Mouse (Mus musculus) stomach, embryonic 14.5 days (tissue): ENCODE results near the gene Nhlrc2. TPM values are rescaled to one million over a fixed set of nuclear protein-coding genes. Genes with fewer than 3 reads are reported as not detected.

Experiments used
- ATAC-seq: fragments of 200-750 bp; cut with Nextera tagmentation; 2 replicates; pipeline ENCODE4 v1.8.0; 2017; ENCODE audit warnings: low read depth, moderate TSS enrichment; ENCODE audit not compliant: insufficient number of reproducible peaks, insufficient read depth, low FRiP score
- H3K27ac ChIP-seq: fragments of 300-500 bp; sonication (generic); 2 replicates; pipeline ENCODE4 v1.5.1; 2014; ENCODE audit warnings: mild to moderate bottlenecking, low read length, moderate library complexity, mixed read lengths
- H3K27me3 ChIP-seq: fragments of 300-500 bp; sonication (generic); 2 replicates; pipeline ENCODE4 v1.6.1; 2014; ENCODE audit warnings: low read length, control low read depth, mixed read lengths; ENCODE audit not compliant: control insufficient read depth, insufficient read depth
- H3K36me3 ChIP-seq: fragments of 300-500 bp; sonication (generic); 2 replicates; pipeline ENCODE4 v1.6.1; 2014; ENCODE audit warnings: mild to moderate bottlenecking, control low read depth, low read length, moderate library complexity, mixed read lengths; ENCODE audit not compliant: control insufficient read depth, insufficient read depth
- H3K4me1 ChIP-seq: fragments of 300-500 bp; sonication (generic); 2 replicates; pipeline ENCODE4 v1.6.1; 2014; ENCODE audit warnings: low read length, control low read depth, mixed read lengths; ENCODE audit not compliant: control insufficient read depth, insufficient read depth
- H3K4me2 ChIP-seq: fragments of 300-500 bp; sonication (generic); replicated peaks from 2 replicates; pipeline ENCODE4 v1.6.1; 2014; ENCODE audit warnings: low read depth, low read length, control low read depth
- H3K4me3 ChIP-seq: fragments of 300-500 bp; sonication (generic); 2 replicates; pipeline ENCODE4 v1.5.1; 2014; ENCODE audit warnings: low read depth, low read length, control low read depth
- H3K9ac ChIP-seq: fragments of 300-500 bp; sonication (generic); replicated peaks from 2 replicates; pipeline ENCODE4 v1.6.1; 2014; ENCODE audit warnings: low read depth, mild to moderate bottlenecking, control low read depth, low read length, moderate library complexity, mixed read lengths
- H3K9me3 ChIP-seq: fragments of 300-500 bp; sonication (generic); 2 replicates; pipeline ENCODE4 v1.6.1; 2016; ENCODE audit warnings: low read depth, low read length, control low read depth; ENCODE audit not compliant: control insufficient read depth
- WGBS: fragments of 180-500 bp; shearing (Covaris S2); extraction: QIAGEN DNeasy Blood & Tissue Kit; methylation state at CpG from one replicate; pipeline ENCODE4 v1.1.7; 2014; 5-methylcytosine and 5-hydroxymethylcytosine counted together
- polyA plus RNA-seq: library from polyadenylated mRNA; unstranded; fragments of >200 nt; fragmentation: Nextera tagmentation; extraction: Ambion mirVana; gene quantifications from 2 replicates; pipeline ENCODE4 v1.2.1, GENCODE M21; 2014

The Nhlrc2 gene
- polyA plus RNA-seq, 1 experiment from 2014 or later = 20.9 TPM

GRCm38 (mm10) chr19:56588205-56588626, 40.2 kb downstream of the Nhlrc2 start:
- Histone ChIP-seq H3K4me2 (no peak overlapping the region), H3K9me3 (no peaks in the 10 kb centered on the region), H3K9ac (no peak overlapping the region), H3K27me3 (no peaks in the 10 kb centered on the region), H3K27ac (no peak overlapping the region), H3K4me1 (peaks cover 3% of the 10 kb centered on the region; the same call in 1 of the 2 replicates), H3K4me3 (no peak overlapping the region), H3K36me3 (peaks cover 45% of the 10 kb centered on the region)
- WGBS = 74% methylated on average over 6 of the region's 6 CpGs
- ATAC-seq = no peak

DNA sequence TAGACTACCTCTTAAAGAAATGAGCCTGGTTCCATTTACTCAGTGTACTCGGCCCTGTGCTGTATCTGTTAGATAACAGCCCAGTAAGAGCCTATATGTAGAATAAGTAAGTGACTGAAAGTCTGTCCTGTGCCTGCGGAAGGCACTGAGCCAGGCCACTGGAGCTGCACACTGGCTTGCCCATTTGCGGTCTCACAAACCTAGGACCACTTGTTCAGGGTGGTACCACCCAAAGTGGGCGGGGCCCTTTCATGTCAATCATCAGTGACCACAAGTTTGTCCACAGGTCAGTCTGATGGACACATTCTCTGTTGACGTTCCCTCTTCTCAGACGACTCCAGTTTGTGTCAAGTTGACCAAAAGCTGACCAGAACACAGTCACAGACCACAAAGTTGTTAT, 40.9 kb downstream of the Nhlrc2 start:
- Histone ChIP-seq H3K27me3 (no peaks in the 10 kb centered on the region), H3K9ac (no peak overlapping the region), H3K4me2 (no peak overlapping the region), H3K36me3 (peaks cover 51% of the 10 kb centered on the region), H3K4me1 (peaks cover under 1% of the 10 kb centered on the region; the same call in 1 of the 2 replicates), H3K4me3 (no peak overlapping the region), H3K27ac (no peak overlapping the region), H3K9me3 (no peaks in the 10 kb centered on the region)
- 91% methylated on average over 6 of the region's 6 CpGs for WGBS
- no peak for ATAC-seq

- peaks cover 54% of the 10 kb centered on the region for H3K36me3 ChIP-seq
- no peak overlapping the region for H3K9ac ChIP-seq
- no peak overlapping the region for H3K4me3 ChIP-seq
- 94% methylated on average over 5 of the region's 5 CpGs for WGBS
- H3K9me3 ChIP-seq = no peaks in the 10 kb centered on the region
- no peak overlapping the region for H3K4me2 ChIP-seq
- H3K27me3 ChIP-seq = no peaks in the 10 kb centered on the region
- H3K4me1 ChIP-seq = no peaks in the 10 kb centered on the region
- H3K27ac ChIP-seq = no peak overlapping the region
- no peak for ATAC-seq
Observed at GRCm38 (mm10) chr19:56589455-56589854, 41.4 kb downstream of the Nhlrc2 start.

DNA sequence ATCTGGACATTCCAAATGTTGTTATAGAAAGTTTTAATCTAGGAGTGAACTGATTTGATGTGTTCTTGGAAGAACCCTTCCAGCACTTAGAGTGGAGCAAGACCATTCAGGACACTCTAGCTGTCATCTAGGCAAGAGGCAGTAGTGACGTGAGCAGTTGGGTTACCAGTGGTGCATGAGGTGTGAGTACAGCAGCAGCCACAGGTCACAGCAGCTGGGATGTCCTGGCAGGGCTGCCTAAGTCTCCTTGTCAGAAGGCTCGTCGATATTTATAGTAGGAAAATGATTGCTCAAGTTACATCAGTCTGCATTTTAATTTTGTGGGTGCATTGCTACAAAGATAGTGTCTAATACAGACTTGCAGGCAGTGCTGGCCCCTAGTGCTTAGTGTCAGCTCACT, 42.2 kb downstream of the Nhlrc2 start:
- ATAC-seq = no peak
- 80% methylated on average over 3 of the region's 3 CpGs for WGBS
- Histone ChIP-seq H3K4me2 (no peak overlapping the region), H3K27ac (no peak overlapping the region), H3K4me3 (no peak overlapping the region), H3K9me3 (no peaks in the 10 kb centered on the region), H3K4me1 (no peaks in the 10 kb centered on the region), H3K9ac (no peak overlapping the region), H3K27me3 (no peaks in the 10 kb centered on the region), H3K36me3 (peaks cover 62% of the 10 kb centered on the region)

DNA sequence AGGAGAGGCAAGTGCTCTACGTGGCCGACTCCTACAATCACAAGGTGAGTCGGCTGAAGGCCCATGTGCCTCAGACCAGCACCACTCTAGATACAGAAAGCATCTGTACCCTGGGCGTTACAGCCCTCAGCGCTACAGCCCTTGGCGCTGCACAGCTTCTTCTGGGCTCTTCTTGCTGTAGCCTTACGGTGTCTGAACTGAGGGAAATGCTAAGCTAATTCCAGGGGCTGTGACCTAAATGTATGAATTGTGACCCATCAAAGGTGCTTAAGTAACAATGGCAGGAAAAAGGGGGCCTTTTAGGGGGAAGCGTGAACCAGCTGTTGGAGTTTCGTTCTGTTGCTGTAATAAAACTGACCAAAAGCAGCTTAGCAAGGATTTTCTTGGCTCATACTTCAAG, 44.4 kb downstream of the Nhlrc2 start:
- Histone ChIP-seq H3K27ac (peak overlapping the region; percentile 30; the same call in 1 of the 2 replicates), H3K27me3 (no peaks in the 10 kb centered on the region), H3K9ac (no peak overlapping the region), H3K4me2 (no peak overlapping the region), H3K9me3 (no peaks in the 10 kb centered on the region), H3K4me1 (no peaks in the 10 kb centered on the region), H3K4me3 (no peak overlapping the region), H3K36me3 (peaks cover 73% of the 10 kb centered on the region)
- 69% methylated on average over 9 of the region's 9 CpGs for WGBS
- no peak for ATAC-seq

DNA sequence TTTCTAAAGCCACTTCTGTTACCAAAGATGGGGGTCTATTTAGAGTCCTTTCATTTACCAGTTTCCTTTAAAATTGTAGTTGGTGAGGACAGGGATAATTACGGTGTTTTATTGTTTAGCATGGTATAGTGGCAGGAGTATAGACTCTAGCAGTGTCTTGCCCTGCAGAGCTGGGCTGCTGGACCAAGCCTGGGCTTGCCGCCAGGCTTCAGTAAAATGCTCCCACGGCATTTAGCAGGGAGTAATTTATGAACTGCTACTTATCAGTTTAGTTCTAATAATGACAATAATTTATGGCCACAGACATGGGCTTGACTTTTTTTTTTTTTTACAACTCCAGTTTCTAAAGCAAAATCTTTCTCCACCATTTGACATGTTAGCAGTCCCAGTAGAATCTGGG, 51.9 kb downstream of the Nhlrc2 start:
- Histone ChIP-seq H3K4me2 (no peak overlapping the region), H3K4me1 (0 out of 2 replicates have a peak, but pooled peaks cover 9% of the 10 kb centered on the region), H3K36me3 (peaks cover 33% of the 10 kb centered on the region), H3K4me3 (no peak overlapping the region), H3K9me3 (no peaks in the 10 kb centered on the region), H3K27me3 (no peaks in the 10 kb centered on the region), H3K9ac (no peak overlapping the region), H3K27ac (no peak overlapping the region)
- 35% methylated on average over 3 of the region's 3 CpGs for WGBS
- no peak for ATAC-seq

DNA sequence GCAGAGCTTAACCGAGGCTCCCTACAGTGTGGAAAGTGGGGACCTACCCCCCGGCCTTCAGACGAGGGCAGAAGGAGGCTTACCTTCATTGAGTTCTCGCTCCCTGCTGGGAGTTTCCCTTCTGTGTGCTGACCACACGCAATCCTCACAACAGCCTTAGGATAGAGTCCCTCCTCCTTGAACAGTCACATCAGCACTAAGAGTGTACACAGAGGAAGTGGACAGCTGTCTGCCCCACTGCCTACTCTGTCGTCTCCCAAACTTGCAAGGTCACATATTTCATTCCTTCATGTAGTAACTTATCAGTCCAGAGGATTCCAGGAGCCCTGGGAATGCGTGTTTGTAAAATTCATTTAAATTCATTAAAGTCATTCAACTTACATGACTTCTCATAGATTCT, 52.7 kb downstream of the Nhlrc2 start:
- H3K27ac ChIP-seq = no peak overlapping the region

DNA sequence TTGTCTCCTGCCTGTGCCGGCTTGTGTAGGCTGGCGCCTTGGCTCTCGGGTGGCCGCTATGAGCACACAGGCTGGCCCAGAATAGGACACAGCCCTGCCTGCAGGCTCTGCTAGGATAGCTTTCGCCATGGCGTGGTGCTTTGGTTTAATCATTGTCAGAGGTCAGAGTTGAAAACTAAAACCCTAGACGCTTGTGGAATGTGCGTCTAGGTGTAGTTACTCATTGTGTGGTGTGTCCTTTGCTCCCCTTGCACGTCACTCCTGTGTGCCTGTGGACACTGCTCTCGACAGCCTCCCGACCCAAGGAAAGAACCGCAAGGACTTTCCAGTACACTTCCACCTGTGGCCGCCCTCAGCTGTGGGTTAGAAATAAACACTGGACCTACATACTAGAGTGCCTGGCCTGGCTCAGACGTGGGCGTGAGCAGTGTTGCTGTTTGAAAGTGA, 53.9 kb downstream of the Nhlrc2 start:
- peak; percentile 71; the same call in 1 of the 2 replicates for ATAC-seq
- H3K36me3 ChIP-seq = peaks cover 14% of the 10 kb centered on the region; the same call in 1 of the 2 replicates
- WGBS = 59% methylated on average over 15 of the region's 15 CpGs
- H3K27ac ChIP-seq = no peak overlapping the region; the same call in 1 of the 2 replicates
- H3K4me2 ChIP-seq = no peak overlapping the region
- H3K27me3 ChIP-seq = no peaks in the 10 kb centered on the region
- no peak overlapping the region for H3K4me3 ChIP-seq
- no peak overlapping the region for H3K9ac ChIP-seq
- 0 out of 2 replicates have a peak, but pooled peaks cover 9% of the 10 kb centered on the region for H3K4me1 ChIP-seq
- no peaks in the 10 kb centered on the region for H3K9me3 ChIP-seq

More for the DNA sequence above, 52.7 kb downstream of the Nhlrc2 start:
- Histone ChIP-seq H3K4me1 (0 out of 2 replicates have a peak, but pooled peaks cover 9% of the 10 kb centered on the region), H3K9ac (no peak overlapping the region), H3K4me2 (no peak overlapping the region), H3K9me3 (no peaks in the 10 kb centered on the region), H3K27me3 (no peaks in the 10 kb centered on the region), H3K36me3 (peaks cover 25% of the 10 kb centered on the region; the same call in 1 of the 2 replicates), H3K4me3 (no peak overlapping the region)
- no peak for ATAC-seq
- 68% methylated on average over 7 of the region's 7 CpGs for WGBS

GRCm38 (mm10) chr19:56608946-56609345, 60.9 kb downstream of the Nhlrc2 start:
- Histone ChIP-seq H3K27ac (no peak overlapping the region), H3K4me1 (no peaks in the 10 kb centered on the region), H3K9me3 (no peaks in the 10 kb centered on the region), H3K27me3 (no peaks in the 10 kb centered on the region), H3K36me3 (no peaks in the 10 kb centered on the region), H3K4me2 (no peak overlapping the region), H3K9ac (no peak overlapping the region), H3K4me3 (no peak overlapping the region)
- ATAC-seq = no peak
- 30% methylated on average over 5 of the region's 5 CpGs for WGBS
